Mouse (Mus musculus) naive thymus-derived CD4-positive, alpha-beta T cell, adult 2 months (primary cell): Measurements from ENCODE around the gene Olfr237-ps1.
"Not testable (repeated sequence)": the region's sequence is repeated elsewhere in the genome, so short reads cannot be mapped to it uniquely, and the experiment has no call there.

Experiments
- DNase-seq: peaks from one replicate; pipeline ENCODE4 v3.0.0-alpha.2; 2011; ENCODE audit warnings: low read depth

The Olfr237-ps1 gene

DNA sequence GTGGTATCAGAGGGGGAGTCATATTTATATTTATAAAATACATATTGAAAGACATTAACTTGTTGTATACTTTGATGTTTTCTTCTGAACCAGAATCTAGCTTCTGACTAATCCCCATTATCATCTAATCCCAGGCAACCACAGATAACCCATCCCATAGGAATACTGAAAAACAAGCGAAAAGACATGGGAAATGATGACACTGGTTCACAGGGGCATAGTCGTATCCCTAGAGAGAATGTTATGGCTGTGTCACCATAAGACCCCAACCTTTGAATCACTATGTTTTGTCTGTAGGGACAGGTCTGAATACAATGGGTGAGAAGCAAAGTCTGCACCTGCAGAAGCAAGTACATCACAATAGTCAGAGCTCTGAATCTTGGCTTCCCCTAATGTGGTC, at the start of gene Olfr237-ps1:
Gene Olfr237-ps1, plus strand, starts transcription at position 301 of the 400 bp plus-strand sequence.
- DNase-seq, result not testable (repeated sequence)

DNA sequence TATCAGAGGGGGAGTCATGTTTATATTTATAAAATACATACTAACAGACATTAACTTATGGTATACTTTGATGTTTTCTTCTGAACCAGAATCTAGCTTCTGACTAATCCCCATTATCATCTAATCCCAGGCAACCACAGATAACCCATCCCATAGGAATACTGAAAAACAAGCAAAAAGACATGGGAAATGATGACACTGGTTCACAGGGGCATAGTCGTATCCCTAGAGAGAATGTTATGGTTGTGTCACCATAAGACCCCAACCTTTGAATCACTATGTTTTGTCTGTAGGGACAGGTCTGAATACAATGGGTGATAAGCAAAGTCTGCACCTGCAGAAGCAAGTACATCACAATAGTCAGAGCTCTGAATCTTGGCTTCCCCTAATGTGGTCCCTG, 40.3 kb upstream of the Olfr237-ps1 start, which contains the start of gene Olfr441:
Gene Olfr441, plus strand, starts transcription at position 301 of the 400 bp plus-strand sequence.
- not testable (repeated sequence) for DNase-seq

DNA sequence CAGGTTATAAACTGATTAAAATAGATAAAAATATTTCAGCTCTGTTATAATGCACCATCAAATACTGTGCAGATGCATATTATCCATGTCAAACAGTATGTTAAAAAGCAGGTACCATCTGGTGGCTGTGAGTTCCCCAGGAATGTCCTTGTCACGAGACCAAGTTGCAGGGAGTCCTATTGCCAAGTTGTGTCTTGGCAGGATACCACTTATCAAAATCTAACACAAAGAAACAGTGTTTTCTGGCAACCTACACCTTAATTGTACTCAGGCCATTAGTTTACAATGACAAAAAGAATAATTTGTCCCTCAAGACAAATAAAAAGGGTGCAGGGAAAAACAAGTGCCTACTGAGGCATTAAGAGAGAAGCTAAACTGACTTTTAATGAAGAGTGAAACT, 13.1 kb downstream of the Olfr237-ps1 start:
- no peak for DNase-seq

- no peak for DNase-seq
Observed at GRCm38 (mm10) chr6:43162982-43163381, 16.6 kb downstream of the Olfr237-ps1 start, which contains the start of gene Olfr437. Olfr437 (plus strand) TSS chr6:43163282.

GRCm38 (mm10) chr6:43167246-43167645, 20.9 kb downstream of the Olfr237-ps1 start:
- DNase-seq, result no peak

- no peak for DNase-seq
Observed at GRCm38 (mm10) chr6:43171840-43172239, 25.5 kb downstream of the Olfr237-ps1 start, which contains the start of gene Olfr13. Olfr13 (plus strand) TSS chr6:43172140.

DNA sequence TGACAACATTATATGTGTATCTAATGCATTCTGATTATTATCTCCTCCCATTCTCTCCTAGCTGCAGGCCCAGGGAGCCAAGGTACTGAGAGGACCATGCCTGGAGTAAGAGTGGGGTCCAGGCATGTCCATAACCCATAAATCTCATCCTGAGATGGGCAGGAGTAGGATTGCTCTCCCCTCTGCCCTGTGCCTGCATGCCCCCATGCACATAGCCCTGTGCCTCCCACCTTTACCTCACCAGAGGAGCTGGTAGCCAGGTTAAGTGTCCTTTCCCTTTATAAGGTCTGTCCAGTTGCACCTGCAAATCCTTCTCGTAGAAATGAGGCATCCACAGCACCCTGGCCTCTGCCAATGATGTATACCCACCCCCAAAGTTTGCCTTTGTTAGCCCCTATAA, 31.8 kb downstream of the Olfr237-ps1 start:
- DNase-seq, result no peak

DNA sequence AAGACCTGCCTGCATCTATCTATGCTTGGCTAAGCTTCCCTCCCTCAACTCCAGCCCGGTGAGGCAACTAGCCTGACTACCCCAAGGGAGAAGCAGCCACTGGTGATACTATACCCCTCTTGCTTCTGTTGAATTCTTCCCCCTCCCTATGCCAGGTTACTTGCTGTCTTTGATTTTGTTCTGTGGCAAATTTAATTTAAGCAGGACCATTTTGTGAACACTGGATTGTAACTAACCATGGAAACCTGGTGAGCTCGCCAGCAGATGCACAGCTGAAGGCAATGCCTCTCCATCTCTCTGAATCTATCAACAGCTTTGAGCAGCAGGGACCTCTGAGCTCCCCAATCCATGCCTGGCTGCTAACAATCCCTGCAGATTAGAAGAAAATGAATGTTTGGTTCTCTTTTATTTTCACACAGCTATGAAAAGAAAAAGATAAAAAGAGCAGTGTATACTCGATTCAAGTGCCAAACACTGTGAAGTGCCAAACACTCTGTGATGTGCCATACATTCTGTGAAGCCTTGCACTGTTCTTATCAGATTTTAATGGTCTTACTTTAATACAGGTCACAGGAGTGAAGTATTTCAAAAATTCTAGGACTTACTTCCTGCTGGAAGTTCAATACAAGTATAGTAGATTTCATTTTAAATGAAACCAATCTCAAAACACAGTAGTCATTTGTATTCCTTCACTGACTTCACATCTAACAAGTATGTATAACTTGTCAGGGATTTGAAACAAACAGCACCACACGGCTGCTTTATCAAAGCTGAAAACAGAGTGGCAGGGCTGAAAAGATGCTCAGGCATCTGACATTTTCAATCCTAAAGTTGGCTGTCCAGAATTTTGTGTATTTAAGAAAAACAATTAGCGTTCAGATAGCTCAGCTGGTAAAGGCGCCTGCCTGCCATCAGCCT, 32.5 kb downstream of the Olfr237-ps1 start:
- DNase-seq, result no peak

DNA sequence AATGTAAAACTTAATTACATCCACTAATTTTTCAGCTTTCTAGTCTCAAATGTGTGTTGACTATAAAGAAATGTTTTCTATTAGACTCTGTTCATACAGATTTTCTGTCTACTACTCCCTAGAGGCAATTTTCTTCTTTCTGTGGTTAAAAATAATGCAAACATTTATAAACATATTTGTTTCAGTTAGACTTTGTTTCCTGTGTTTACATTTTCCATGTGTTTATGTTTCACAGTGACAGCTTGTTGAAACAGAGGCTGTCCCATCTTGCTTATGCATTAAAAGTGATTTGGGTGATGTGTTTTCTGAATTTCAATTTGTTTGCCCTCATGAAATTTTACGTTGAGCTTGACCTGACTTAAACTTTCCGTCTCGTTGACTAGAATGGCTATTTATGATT, 44.6 kb downstream of the Olfr237-ps1 start:
- no peak for DNase-seq

- no peak for DNase-seq
Observed at GRCm38 (mm10) chr6:43196781-43197180, 50.4 kb downstream of the Olfr237-ps1 start, which contains the start of gene Olfr435. Olfr435 (plus strand) TSS chr6:43197146.

- no peak for DNase-seq
Observed at GRCm38 (mm10) chr6:43198094-43198493, 51.7 kb downstream of the Olfr237-ps1 start.

DNA sequence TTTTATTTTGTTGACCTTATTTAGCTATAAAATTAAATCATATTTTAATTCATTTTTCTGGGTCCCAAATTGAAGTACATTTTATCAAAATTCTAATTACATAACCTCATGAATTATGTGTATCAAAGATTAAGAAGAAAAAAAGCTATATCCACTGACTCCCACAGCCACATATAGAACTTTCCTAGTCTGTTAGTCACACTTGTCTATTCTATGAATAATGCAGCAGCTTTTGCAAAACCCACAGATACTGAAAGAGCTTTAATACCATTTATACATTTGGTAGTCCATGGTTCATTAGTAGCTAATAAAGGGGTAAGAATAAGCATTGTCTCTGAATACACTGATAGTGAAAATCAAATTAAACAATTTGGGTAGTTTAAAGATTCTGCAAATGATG, 56.4 kb downstream of the Olfr237-ps1 start:
- no peak for DNase-seq

DNA sequence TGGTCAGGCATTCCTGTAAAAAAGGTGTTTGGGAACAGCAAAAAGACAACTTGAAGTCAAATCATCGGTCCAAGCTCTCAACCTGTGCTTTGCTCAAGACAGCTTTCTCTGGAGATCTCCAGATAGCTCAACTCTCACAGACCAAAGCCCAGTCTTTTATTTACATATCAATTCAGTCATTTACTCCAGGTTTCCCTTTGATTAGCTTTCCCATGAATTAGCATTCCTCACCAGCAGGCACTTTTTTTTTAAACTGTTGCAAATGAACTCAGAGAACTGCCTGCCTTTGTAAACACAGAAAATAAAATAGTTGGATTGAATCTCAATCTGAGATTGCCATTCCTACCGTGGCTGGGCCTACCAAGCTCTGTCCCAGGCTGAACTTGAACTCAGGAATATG, 59.0 kb downstream of the Olfr237-ps1 start:
- no peak for DNase-seq
